Mouse (Mus musculus) embryonic facial prominence, embryonic 15.5 days (tissue): ENCODE data around the gene Ccnl2. TPM values are rescaled to one million over a fixed set of nuclear protein-coding genes. Genes with fewer than 3 reads are reported as not detected.

ENCODE experiments used
- ATAC-seq: fragments of 200-750 bp; cut with Nextera tagmentation; 2 replicates; pipeline ENCODE4 v1.8.0; 2017; ENCODE audit warnings: low read depth, moderate TSS enrichment; ENCODE audit not compliant: insufficient number of reproducible peaks, low FRiP score, low TSS enrichment
- H3K27ac ChIP-seq: fragments of 300-500 bp; sonication (generic); replicated peaks from 2 replicates; pipeline ENCODE4 v1.5.1; 2015; ENCODE audit warnings: mild to moderate bottlenecking, inconsistent platforms
- H3K27me3 ChIP-seq: fragments of 300-500 bp; sonication (generic); 2 replicates; pipeline ENCODE4 v1.6.1; 2015; ENCODE audit warnings: inconsistent platforms
- H3K36me3 ChIP-seq: fragments of 300-500 bp; sonication (generic); 2 replicates; pipeline ENCODE4 v1.6.1; 2015; ENCODE audit warnings: mild to moderate bottlenecking, inconsistent platforms
- H3K4me1 ChIP-seq: fragments of 300-500 bp; sonication (generic); 2 replicates; pipeline ENCODE4 v1.6.1; 2015; ENCODE audit warnings: inconsistent platforms
- H3K4me2 ChIP-seq: fragments of 300-500 bp; sonication (generic); replicated peaks from 2 replicates; pipeline ENCODE4 v1.6.1; 2015; ENCODE audit warnings: mild to moderate bottlenecking, inconsistent platforms
- H3K4me3 ChIP-seq: fragments of 300-500 bp; sonication (generic); replicated peaks from 2 replicates; pipeline ENCODE4 v1.5.1; 2015; ENCODE audit warnings: mild to moderate bottlenecking, inconsistent platforms
- H3K9ac ChIP-seq: fragments of 300-500 bp; sonication (generic); 2 replicates; pipeline ENCODE4 v1.6.1; 2015; ENCODE audit warnings: inconsistent platforms
- H3K9me3 ChIP-seq: fragments of 300-500 bp; sonication (generic); replicated peaks from 2 replicates; pipeline ENCODE4 v1.6.1; 2016; ENCODE audit warnings: inconsistent platforms
- WGBS: fragments of 180-500 bp; shearing (Covaris S2); methylation state at CpG from one replicate; pipeline ENCODE4 v1.1.7; 2015; 5-methylcytosine and 5-hydroxymethylcytosine counted together
- polyA plus RNA-seq: library from polyadenylated mRNA; unstranded; fragments of >200 nt; fragmentation: Nextera tagmentation; extraction: Ambion mirVana; gene quantifications from 2 replicates; pipeline ENCODE4 v1.2.1, GENCODE M21; 2015

Gene Ccnl2
- 198 and 206 TPM in 2 replicates for polyA plus RNA-seq

GRCm38 (mm10) chr4:155811929-155812664 is at the start of gene Ccnl2:
Gene Ccnl2, plus strand, starts transcription at chr4:155812489.
- Histone ChIP-seq H3K4me2 (peak within 1 kb of the TSS; percentile 79), H3K27me3 (no peaks in the 10 kb centered on the region), H3K27ac (peak within 1 kb of the TSS; percentile 96), H3K9me3 (no peaks in the 10 kb centered on the region), H3K36me3 (peaks cover 72% of the 10 kb centered on the region), H3K4me1 (peaks cover 20% of the 10 kb centered on the region), H3K9ac (peak within 1 kb of the TSS; percentile 100), H3K4me3 (peak within 1 kb of the TSS; percentile 100)
- under 1% methylated on average over 59 of the region's 60 CpGs for WGBS
- ATAC-seq = peak; percentile 100

- whole genome bisulfite sequencing = 62% methylated on average over 5 of the region's 5 CpGs
- H3K9me3 ChIP-seq = no peaks in the 10 kb centered on the region
- H3K4me1 ChIP-seq = peaks cover 32% of the 10 kb centered on the region
- H3K27me3 ChIP-seq = peaks cover 4% of the 10 kb centered on the region; the same call in 1 of the 2 replicates
- peak overlapping the region; percentile 82 for H3K4me2 ChIP-seq
- peak overlapping the region; percentile 68 for H3K27ac ChIP-seq
- H3K4me3 ChIP-seq = peak overlapping the region; percentile 53
- H3K9ac ChIP-seq = peak overlapping the region; percentile 70
- no peak for ATAC-seq
- no peaks in the 10 kb centered on the region for H3K36me3 ChIP-seq
Observed at GRCm38 (mm10) chr4:155769496-155769879, 42.8 kb upstream of the Ccnl2 start.

- 1% methylated on average over 39 of the region's 39 CpGs for WGBS
- H3K4me3 ChIP-seq = peak overlapping the region; percentile 53
- no peaks in the 10 kb centered on the region for H3K36me3 ChIP-seq
- ATAC-seq = peak; percentile 85
- H3K4me1 ChIP-seq = peaks cover 37% of the 10 kb centered on the region
- peak overlapping the region; percentile 68 for H3K27ac ChIP-seq
- H3K4me2 ChIP-seq = peak overlapping the region; percentile 82
- peaks cover 4% of the 10 kb centered on the region; the same call in 1 of the 2 replicates for H3K27me3 ChIP-seq
- peak overlapping the region; percentile 70 for H3K9ac ChIP-seq
- no peaks in the 10 kb centered on the region for H3K9me3 ChIP-seq
Observed at GRCm38 (mm10) chr4:155769880-155770512, 42.3 kb upstream of the Ccnl2 start.

DNA sequence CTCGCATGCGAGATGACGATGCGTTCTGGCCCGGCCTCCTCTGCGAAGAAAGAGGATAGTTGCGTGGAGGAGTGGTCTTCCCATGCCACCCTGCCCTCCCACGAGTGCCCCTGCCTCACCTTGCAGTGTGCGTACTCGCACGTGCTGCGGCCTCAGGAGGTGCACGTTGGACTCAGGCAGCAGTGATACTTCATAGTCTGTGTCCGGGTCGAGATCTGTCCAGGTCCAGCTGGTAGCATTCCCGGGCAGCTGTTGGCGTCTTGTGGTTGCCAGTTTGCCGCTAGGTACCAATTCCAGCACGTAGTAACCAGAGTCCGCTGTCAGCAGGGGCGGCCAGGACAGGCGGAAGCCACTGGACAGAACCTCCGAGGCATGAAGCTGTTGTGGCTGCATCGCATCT is 41.7 kb upstream of the Ccnl2 start:
- H3K27ac ChIP-seq = no peak overlapping the region
- no peak for ATAC-seq

DNA sequence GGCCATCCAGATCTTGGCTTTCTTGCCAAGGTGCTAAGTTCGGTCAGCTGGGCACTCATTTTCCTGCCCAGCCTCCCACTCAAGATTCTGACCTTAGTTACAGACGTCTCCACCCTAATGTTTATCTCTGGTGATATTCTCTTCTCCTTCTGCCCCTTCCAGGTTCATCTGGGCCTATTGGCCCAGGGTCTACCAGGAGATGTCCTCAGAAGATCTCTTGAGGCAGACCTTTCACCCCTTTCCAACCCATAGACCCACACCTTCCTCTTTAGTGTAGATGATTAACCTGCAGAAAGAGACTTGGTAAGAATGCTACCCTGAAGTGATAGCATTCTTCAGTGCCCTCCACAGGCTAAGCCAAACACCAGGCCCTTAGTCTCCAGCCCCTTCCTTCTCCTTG is 40.6 kb upstream of the Ccnl2 start:
- Histone ChIP-seq H3K36me3 (no peaks in the 10 kb centered on the region), H3K4me2 (no peak overlapping the region), H3K27ac (no peak overlapping the region), H3K9me3 (no peaks in the 10 kb centered on the region), H3K4me3 (no peak overlapping the region), H3K9ac (no peak overlapping the region), H3K27me3 (peaks cover 4% of the 10 kb centered on the region; the same call in 1 of the 2 replicates), H3K4me1 (peaks cover 52% of the 10 kb centered on the region)
- no peak for ATAC-seq
- WGBS = 85% methylated on average over 2 of the region's 2 CpGs

More for the DNA sequence above, 41.7 kb upstream of the Ccnl2 start:
- Histone ChIP-seq H3K4me1 (peaks cover 43% of the 10 kb centered on the region), H3K27me3 (peaks cover 4% of the 10 kb centered on the region; the same call in 1 of the 2 replicates), H3K9me3 (no peaks in the 10 kb centered on the region), H3K4me3 (peak overlapping the region; percentile 53), H3K4me2 (peak overlapping the region; percentile 82), H3K36me3 (no peaks in the 10 kb centered on the region), H3K9ac (peak overlapping the region; percentile 70)
- 40% methylated on average over 24 of the region's 24 CpGs for WGBS

GRCm38 (mm10) chr4:155772786-155773185 is 39.5 kb upstream of the Ccnl2 start:
- peaks cover 62% of the 10 kb centered on the region for H3K4me1 ChIP-seq
- 86% methylated on average over 13 of the region's 13 CpGs for WGBS

DNA sequence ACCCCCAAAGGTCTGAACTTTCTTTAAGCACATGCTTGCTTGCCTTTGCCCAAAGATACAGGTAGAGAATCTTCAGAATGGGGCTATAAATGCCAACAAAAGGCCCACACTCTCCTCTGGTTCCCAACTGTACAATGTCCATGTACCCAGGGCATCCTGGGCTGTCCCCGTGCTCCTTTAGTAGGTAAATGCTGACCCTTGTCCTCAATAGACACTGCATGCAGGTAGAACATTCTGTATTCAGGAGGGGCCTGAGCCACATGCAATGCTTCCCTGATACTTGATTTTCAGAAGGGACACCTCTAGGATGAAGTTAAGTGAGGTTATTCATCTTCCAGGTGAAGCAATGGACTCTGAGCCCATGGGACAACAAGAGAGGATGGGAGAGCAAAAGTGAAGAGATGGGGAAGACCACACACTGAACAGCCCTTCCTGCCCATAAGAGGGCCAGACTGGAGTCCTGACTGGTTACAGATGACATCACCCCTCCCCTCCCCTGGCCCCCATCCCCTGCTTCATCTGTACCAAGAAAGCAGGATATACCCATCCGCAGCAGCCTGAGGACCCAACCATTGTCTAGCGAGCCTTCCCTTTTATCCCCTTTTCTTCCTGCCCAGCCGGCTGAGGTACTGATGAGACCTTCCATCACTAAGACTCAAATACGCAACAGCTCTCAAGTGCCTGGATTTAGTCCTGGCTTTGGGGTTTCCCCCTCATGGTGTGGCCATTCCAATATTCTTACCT is 38.8 kb upstream of the Ccnl2 start:
- 25% methylated on average over 5 of the region's 5 CpGs for WGBS
- Histone ChIP-seq H3K4me1 (peaks cover 62% of the 10 kb centered on the region), H3K4me3 (peak overlapping the region; percentile 49), H3K27me3 (peaks cover 4% of the 10 kb centered on the region; the same call in 1 of the 2 replicates), H3K4me2 (peak overlapping the region; percentile 90), H3K27ac (no peak overlapping the region), H3K9me3 (no peaks in the 10 kb centered on the region), H3K9ac (no peak overlapping the region), H3K36me3 (no peaks in the 10 kb centered on the region)
- ATAC-seq = no peak

More at GRCm38 (mm10) chr4:155772786-155773185, 39.5 kb upstream of the Ccnl2 start:
- Histone ChIP-seq H3K4me2 (no peak overlapping the region), H3K36me3 (no peaks in the 10 kb centered on the region), H3K4me3 (no peak overlapping the region), H3K9me3 (no peaks in the 10 kb centered on the region), H3K27ac (no peak overlapping the region), H3K9ac (no peak overlapping the region), H3K27me3 (peaks cover 4% of the 10 kb centered on the region; the same call in 1 of the 2 replicates)
- ATAC-seq = no peak

DNA sequence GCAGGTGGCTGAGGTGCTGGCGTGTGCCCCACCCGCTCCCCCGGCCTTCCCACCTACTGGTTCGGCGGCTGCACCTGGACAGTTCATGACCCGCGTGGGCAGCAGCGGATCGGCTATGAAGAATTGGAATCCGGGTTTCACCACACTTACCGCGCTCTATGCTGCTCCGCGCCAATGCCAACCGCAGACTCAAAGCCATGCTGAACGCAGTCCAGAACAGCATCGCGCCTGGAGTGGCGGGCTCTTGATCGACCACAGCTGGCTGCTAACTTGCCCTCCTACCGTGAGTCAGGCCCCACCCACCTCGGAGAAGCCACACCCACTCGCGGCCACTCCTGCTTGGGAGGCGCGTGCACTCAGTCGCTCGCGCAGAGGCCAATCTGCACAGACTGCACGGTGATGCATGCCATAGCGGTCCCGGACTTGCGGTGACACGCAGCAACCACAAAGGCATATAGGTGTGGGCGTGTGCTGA is 38.0 kb upstream of the Ccnl2 start, which contains the start of gene Vwa1:
Gene Vwa1, minus strand, starts transcription at position 419 of the 475 bp plus-strand sequence.
- H3K9ac ChIP-seq = 0 out of 2 replicates have a peak within 1 kb of the TSS, but pooled peaks have one; percentile 23
- peak within 1 kb of the TSS; percentile 83 for H3K27ac ChIP-seq
- H3K36me3 ChIP-seq = no peaks in the 10 kb centered on the region
- H3K9me3 ChIP-seq = no peaks in the 10 kb centered on the region
- ATAC-seq = peak; percentile 80
- peaks cover 4% of the 10 kb centered on the region; the same call in 1 of the 2 replicates for H3K27me3 ChIP-seq
- peaks cover 61% of the 10 kb centered on the region for H3K4me1 ChIP-seq
- H3K4me2 ChIP-seq = peak within 1 kb of the TSS; percentile 90
- WGBS = under 1% methylated on average over 35 of the region's 35 CpGs
- peak within 1 kb of the TSS; percentile 49 for H3K4me3 ChIP-seq

- no peak for ATAC-seq
- Histone ChIP-seq H3K4me3 (peak overlapping the region; percentile 49), H3K9me3 (no peaks in the 10 kb centered on the region), H3K4me2 (peak overlapping the region; percentile 90), H3K27ac (peak overlapping the region; percentile 83), H3K9ac (no peak overlapping the region), H3K4me1 (peaks cover 52% of the 10 kb centered on the region), H3K36me3 (no peaks in the 10 kb centered on the region), H3K27me3 (peaks cover 4% of the 10 kb centered on the region; the same call in 1 of the 2 replicates)
- 29% methylated on average over 9 of the region's 9 CpGs for WGBS
Observed at GRCm38 (mm10) chr4:155774971-155775740, 37.1 kb upstream of the Ccnl2 start.

DNA sequence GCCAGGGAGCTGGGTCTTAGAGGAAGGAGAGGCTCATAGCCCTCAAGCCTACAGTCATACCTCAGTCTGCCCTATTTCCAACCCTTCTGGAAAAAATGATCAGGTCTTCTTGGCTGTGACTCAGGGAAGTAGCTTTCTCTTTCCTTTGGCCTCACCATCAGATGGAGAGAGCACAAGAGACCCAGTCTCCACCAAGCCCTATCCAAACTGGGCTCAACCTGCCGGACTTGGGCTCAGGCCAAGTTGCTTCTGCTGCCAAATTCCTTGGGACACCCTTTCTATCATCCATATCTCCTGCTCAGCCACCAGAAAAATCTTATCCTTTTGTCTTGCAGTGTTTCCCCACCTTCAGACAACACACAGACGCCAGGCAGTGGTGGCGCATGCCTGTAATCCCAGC is 36.4 kb upstream of the Ccnl2 start:
- no peak for ATAC-seq
- no peak overlapping the region for H3K4me3 ChIP-seq
- H3K9ac ChIP-seq = no peak overlapping the region
- H3K27me3 ChIP-seq = peaks cover 4% of the 10 kb centered on the region; the same call in 1 of the 2 replicates
- H3K4me1 ChIP-seq = peaks cover 48% of the 10 kb centered on the region
- 76% methylated on average over 3 of the region's 3 CpGs for WGBS
- H3K4me2 ChIP-seq = no peak overlapping the region
- peak overlapping the region; percentile 83 for H3K27ac ChIP-seq
- no peaks in the 10 kb centered on the region for H3K36me3 ChIP-seq
- H3K9me3 ChIP-seq = no peaks in the 10 kb centered on the region
